Mouse (Mus musculus): ENCODE data around the gene Cdkn3.
"Not testable (repeated sequence)": the region's sequence is repeated elsewhere in the genome, so short reads cannot be mapped to it uniquely, and the experiment has no call there.

Gene Cdkn3

DNA sequence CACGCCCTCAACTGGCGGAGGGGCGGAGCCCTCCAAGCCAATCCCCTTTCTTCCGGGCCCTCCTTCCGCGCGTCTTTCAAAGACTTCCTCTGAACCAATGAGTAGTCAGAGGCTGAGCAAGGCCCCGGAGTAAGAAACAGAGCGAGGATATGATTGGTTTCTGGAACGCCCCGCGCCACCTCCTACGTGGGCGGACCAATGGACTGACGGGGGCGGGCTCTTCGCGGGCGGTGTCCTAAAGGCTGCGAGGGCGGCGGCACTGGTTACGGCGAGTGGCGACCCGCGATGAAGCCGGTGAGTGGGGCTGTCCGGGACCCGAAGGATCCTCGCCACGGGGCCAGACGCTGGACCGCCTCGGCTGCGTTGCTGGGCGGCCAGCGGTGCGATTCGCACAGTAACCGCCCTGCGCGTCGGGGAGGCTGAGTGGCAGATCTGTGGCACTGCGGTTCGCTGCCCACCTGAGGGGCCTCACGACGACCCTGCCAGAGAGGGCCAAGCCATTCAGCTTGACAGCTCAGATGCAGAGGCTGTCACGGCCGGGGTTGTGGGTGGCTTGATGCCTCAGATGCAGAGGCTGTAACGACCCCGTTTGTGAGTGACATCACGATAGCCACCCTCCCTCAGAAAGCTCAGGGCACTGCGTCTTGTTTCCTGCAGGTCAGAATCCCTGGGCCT lies at the start of gene Cdkn3:
Cdkn3 (plus strand) TSS at position 187 of the 675 bp plus-strand sequence.
- ChIA-PET POLR2A (interaction anchor here (0.6 to 2.4 kb wide), 14 partner anchors 8 to 653 kb away, joined by 3 to 13 read pairs (median 3); partner anchors contain the start of genes Cnih1 (in 2 of the 4) and Cgrrf1 (in 1 of the 4)), CTCF (no interaction called here)

DNA sequence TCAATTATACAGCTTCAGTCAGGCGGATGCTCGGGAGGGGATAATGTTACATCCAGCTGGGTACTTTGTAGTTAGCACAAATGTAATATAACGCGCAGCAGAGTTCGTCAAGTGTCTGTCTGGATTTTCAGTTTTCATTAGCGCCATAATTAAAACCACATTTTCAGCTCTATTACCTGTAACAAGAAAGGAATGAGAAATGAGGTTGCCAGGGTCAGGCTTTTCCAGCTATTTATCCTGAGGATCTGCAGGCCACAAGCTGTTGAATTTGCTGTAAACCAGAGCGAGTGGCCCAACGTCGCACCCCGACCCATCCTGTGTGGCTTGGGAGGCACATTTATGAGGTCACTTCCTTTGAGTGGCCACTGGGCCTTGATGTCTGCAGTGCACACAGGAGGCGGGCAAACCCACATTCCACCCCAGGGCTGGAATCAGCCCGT lies 41.8 kb upstream of the Cdkn3 start:
- ChIA-PET POLR2A (no interaction called here), CTCF (no interaction called here)

DNA sequence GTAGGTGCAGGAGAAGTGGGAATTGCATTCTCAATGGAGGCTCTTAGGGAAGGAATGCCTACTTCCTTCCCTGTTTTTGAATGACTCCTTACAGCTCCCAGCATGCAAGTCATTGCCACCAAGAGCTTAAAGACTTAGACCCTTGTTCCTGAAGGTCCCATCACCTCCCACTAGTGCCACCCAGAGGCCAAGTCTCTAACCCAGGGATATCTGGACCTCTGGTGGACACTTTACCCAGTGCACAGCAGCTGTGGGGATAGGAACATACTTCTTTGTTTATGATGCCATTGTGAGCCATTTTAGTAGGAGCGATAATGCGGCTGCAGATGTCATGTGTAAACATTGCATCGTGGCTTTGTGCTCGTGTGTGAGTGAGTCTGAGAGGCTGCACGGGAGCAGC lies 38.3 kb upstream of the Cdkn3 start:
- POLR2A ChIA-PET = interaction anchor here in 1 of 4 experiments (0.6 to 1.1 kb wide), 2 partner anchors 50 to 475 kb away, joined by 3 to 8 read pairs; no protein-coding TSS in a partner anchor
- CTCF ChIA-PET = interaction anchor here (0.6 to 3.6 kb wide), 28 partner anchors 9 to 898 kb away, joined by 3 to 22 read pairs (median 4); no protein-coding TSS in a partner anchor

DNA sequence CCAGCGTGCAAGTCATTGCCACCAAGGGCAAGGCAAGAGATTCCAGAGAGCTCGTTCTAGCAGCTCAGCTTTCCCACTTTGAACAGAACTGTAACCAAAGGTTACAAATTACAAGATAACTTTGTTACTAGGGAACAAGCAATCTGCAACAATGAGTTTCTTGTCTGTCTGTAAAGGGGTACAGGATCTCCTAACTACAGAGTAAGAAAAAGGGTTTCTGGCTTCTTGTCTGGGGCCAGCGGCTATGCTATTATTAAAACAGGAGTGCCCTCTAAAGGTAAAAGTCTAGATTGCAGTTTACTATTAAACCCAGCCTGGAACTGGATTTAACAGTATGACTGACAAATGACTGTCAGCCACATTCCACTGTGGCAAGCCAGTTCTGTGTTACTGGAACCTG lies 36.5 kb upstream of the Cdkn3 start:
- POLR2A ChIA-PET = interaction anchor here in 2 of 4 experiments (0.9 to 1.2 kb wide), 2 partner anchors 19 to 21 kb away, joined by 4 to 5 read pairs; no protein-coding TSS in a partner anchor
- CTCF ChIA-PET = interaction anchor here (0.5 to 3.6 kb wide), 16 partner anchors 20 to 940 kb away, joined by 3 to 22 read pairs (median 4); no protein-coding TSS in a partner anchor

DNA sequence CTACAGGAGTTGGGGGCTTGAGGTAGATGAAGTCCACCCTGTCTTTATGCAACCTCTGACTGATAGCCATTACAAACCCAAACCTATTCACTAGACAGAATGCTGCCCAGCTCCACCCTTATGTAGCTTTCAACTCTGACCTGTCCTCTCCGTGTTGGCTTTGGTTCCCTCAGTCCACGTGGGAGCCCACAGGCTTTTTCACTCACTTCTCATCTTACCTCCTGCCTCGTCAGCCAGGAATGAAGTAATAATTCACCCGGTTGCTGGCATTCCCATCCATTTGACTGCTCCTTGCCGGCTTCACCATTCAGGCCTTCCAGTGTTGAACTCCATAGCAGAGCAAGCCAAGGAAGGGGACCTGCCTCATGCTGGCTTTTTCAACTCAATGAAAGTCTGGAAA lies 35.4 kb upstream of the Cdkn3 start:
- POLR2A ChIA-PET = no interaction called here
- CTCF ChIA-PET = interaction anchor here (0.6 to 3.6 kb wide), 9 partner anchors 21 to 1068 kb away, joined by 3 to 22 read pairs (median 4); no protein-coding TSS in a partner anchor

DNA sequence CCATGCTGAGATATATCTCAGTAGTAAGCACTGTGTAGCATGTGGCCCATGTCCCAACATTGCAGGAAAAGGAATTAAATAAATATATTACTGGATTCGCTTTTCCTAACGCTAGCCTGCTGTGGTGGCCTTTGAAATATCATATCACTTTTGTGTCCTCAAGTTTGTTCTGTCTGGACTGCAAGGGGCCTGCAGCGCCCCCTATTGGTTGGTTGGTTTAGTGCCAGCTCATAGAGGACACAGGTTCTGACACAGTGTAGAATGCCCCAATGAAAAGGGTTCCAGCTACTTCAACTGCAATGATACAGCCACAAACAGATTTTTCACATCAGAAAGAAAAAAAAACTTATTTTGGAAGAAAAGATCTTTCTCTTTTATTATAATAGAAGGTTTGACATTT lies 34.6 kb upstream of the Cdkn3 start:
- CTCF ChIA-PET = interaction anchor here (0.7 to 1.4 kb wide), 13 partner anchors 9 to 1303 kb away, joined by 3 to 12 read pairs (median 3); no protein-coding TSS in a partner anchor
- POLR2A ChIA-PET = no interaction called here

DNA sequence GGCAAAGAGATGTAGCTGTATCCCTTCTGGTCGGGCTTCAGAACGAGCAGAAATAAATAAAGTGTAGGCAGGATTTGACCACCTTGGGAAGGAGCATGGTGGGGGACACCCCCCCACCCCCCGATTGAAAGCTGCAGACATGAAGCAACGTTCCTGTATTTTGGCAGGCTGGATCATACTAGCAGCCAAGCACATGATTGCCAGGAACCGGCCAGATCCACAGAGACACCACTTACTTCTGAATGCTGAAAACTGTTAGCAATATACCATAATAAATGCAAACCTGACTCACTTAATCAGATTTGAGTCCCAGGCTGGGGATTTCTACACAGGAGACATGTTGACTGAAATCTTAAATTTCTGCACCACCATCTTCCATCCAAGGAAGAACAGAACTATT lies 26.1 kb upstream of the Cdkn3 start:
- CTCF ChIA-PET = interaction anchor here in 3 of 4 experiments (0.6 to 0.7 kb wide), 4 partner anchors 9 to 1794 kb away, joined by 3 to 4 read pairs (median 4); no protein-coding TSS in a partner anchor
- POLR2A ChIA-PET = no interaction called here

DNA sequence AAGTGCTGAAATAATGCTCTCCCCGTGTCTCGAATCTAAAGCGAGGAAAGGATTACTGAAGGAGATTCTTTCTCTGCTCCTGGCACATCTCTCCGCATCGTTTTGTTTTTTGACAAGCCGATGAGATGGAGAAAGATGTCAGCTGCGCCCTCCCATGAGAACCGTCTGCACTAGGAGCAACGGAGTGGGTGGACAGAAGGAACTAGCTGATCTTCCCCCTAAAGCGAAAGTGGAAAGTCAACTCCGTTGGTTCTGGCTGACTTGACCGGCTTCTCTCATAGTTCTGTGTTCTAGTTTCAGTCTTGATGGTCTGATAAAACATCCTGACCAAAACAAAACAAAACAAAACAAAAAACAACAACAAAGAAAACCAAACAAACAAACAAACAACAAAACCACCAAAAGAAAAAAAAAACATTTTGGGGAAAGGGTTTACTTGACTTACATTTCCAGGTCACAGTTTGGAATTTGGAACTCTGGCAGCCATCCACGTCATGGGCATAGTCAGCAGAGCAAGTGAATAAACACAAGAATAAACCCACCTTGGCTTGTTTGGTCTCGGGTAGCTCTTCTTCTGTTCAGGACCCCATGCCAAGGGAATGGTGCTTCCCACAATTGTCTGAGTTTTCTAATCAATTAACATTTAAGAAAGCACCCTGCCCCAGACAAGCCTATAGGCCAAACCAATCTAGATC lies 25.4 kb upstream of the Cdkn3 start:
- CTCF ChIA-PET = interaction anchor here in 3 of 4 experiments (0.6 to 1.0 kb wide), 4 partner anchors 8 to 718 kb away, joined by 3 to 4 read pairs (median 4); no protein-coding TSS in a partner anchor
- POLR2A ChIA-PET = no interaction called here

DNA sequence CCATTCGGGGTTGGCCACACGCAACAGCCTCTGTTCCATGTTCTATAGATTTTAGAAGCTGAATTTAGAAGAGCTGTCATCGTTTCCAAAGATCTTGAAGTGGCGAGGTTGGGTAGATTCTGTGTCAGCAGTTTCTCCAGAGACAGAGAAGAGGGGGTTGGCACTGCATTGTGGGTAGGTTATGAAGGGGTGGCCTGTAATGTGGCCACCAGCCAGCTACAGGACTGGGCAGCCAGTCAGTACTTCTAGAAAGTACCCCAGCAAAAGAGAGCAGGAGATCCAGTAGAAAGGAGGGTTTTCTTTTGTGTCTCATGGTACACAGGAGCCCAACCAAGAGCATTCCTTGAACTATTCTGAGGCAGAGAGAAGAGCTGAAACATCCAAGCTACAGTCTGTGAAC lies 24.0 kb upstream of the Cdkn3 start:
- ChIA-PET POLR2A (interaction anchor here in 1 of 4 experiments (1.0 kb wide), 1 partner anchor 17 kb away, joined by 3 read pairs; no protein-coding TSS in a partner anchor), CTCF (no interaction called here)

DNA sequence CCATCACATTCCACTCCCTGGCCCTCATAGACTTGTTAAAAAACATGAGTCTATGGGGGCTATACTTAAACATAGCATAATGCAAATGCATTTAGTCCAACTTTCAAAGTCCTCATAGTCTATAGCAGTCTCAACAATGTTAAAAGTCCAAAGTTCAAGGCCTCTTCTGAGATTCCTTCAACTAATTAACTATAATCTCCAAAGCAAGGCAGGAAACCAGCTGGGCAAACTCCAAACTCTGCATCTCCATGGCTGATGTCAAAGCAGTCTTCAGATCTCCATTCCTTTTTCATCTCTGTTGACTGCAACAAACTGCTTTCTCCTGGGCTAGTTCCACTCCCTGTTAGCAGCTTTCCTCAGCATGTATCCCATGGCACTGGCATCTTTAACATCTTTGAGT lies 23.0 kb upstream of the Cdkn3 start:
- POLR2A ChIA-PET, CTCF ChIA-PET: not testable (repeated sequence)

DNA sequence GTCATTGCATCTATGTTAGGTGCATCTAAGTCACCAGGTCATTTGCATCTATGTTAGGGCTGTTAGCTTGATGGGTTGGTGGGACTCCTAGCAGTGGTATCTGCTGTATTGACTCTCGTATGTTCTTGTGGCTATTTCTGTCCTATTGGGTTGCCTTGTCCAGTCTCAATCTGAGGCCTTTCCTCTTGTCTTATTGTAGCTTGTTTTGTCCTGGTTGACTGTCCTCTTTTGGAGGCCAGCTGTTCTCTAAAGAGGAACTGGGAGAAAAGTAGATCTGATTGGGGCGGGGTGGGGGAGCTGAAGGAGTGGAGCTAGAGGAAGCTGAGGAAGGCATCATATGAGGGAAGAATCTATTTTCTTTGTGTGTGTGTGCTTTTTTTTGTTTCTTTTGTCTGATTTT lies 17.7 kb upstream of the Cdkn3 start:
- CTCF ChIA-PET = no interaction called here
- POLR2A ChIA-PET = interaction anchor here in 1 of 4 experiments (1.0 kb wide), 1 partner anchor 15 kb away, joined by 3 read pairs; no protein-coding TSS in a partner anchor

DNA sequence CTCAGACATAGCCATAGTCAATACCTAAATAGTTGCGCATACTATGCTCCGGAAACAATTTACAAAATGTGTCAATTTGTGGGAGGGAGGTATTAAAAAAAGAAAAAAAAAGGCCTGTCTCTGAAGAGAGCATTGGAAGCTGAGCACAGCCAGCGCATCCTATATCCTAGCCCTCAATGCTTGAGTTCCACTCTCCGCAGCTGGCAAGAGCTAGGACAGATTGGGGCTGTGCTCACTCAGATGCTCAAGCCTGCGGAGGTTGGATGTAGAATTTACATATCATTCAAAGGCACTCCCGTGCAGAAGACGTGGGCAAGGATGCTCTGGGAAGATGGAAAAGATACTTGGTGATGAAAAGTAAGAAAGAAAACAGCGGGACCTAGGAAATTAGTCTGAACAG lies 14.9 kb upstream of the Cdkn3 start:
- POLR2A ChIA-PET = no interaction called here

DNA sequence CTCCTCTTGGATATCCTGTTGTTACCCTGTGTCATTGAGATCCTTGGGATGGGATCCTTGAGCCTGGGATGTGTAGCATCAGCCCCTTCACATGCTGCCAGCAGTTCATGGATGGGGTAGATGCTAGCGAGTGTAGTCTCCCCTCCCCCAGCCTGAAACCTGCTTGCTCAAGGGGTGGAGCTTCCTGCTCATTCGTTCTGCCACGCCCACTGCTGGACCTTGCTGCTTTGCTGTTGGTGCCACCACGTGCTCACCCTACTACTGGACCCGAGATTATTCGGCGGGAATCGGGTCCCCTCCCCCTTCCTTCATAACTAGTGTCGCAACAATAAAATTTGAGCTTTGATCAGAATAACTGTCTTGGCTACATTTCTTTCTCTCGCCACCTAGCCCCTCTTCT lies 6.0 kb upstream of the Cdkn3 start:
- POLR2A ChIA-PET, CTCF ChIA-PET: not testable (repeated sequence)

More for the DNA sequence above, 14.9 kb upstream of the Cdkn3 start:
- CTCF ChIA-PET = no interaction called here

DNA sequence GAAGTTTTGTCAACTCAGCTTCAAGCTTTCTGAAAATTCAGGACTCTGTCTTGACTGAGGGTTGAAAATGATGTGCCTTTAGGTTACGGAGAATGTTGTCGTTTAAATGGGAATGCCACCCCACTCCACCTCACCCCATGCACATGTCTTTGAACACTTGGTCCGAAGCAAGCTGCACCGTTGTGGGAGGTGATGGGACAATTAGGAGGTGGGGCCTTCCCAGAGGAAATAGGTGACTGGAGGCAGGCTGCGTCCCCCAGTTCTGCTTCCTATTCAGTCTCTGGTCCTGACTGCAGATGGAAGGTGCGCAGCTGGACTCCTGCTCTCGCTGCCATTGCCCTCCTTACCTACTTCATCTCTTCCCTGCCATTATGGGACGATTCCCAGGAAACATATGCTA lies 4.5 kb upstream of the Cdkn3 start:
- CTCF ChIA-PET = no interaction called here
- POLR2A ChIA-PET = interaction anchor here in 1 of 4 experiments (1.1 kb wide), 1 partner anchor 59 kb away, joined by 3 read pairs; no protein-coding TSS in a partner anchor

DNA sequence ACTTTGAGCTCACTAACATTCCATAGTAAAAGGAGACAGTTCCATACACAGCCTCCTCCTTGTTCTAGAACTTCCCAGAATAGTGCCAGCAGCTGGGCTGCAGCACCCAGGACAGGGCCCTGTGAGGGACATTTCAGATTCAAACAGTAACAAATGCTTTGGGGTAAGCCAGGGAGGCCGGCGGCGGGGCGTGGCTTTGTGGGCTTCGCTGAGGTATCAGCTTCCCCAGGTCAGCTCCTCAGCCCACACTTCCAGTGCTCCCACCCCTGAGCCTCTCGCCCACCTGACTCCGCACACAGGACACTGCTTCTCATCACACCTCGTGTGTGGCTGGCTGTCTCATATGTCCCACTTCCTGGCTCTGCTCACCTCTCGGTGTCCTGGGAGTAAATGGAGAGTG lies 2.6 kb upstream of the Cdkn3 start:
- ChIA-PET POLR2A (interaction anchor here in 3 of 4 experiments (0.9 to 2.4 kb wide), 9 partner anchors 8 to 432 kb away, joined by 3 to 6 read pairs (median 3); partner anchors contain the start of gene Cnih1 (in 2 of the 3)), CTCF (interaction anchor here in 1 of 4 experiments (0.6 kb wide), 1 partner anchor 246 kb away, joined by 3 read pairs; no protein-coding TSS in a partner anchor)

DNA sequence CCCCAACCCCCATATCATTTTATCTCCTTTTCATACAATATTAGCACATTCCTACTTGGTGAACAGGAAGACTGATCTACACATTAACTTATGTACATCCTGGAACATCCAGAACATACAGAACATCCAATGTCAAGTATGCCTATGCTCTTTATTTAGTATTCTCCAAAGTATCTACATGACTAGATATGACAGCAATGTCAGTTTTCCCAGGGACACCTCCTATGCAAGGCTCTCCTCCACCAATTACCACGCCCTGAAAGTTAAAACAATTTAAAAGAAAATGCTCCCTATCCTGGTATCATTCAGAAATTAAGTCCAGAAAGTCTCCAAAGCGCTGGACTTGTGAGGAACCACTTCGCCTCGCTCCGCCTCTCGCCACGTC lies 379 bp upstream of the Cdkn3 start:
- CTCF ChIA-PET = no interaction called here

DNA sequence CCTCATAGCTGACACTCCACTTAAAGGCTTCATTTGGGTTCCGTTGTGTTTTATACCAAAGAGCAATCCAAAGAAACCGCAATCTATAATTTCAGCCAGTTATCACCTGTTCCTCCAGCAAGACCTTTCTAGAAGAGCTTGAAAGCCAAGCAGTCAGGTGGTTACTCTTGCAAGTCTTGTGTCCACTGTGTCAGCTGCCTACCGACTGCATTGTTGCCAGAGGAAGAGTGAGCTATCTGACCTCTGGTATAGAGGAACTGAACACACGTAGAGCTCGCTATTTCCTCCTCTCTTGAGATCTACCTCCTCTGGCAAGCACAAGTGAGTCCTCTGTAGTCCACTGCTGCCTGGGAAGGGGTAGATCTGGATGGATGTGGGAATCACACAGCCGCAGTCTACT lies 845 bp downstream of the Cdkn3 start:
- CTCF ChIA-PET = no interaction called here
- POLR2A ChIA-PET = interaction anchor here (0.8 to 2.4 kb wide), 14 partner anchors 8 to 653 kb away, joined by 3 to 13 read pairs (median 3); partner anchors contain the start of genes Cnih1 (in 2 of the 4) and Cgrrf1 (in 1 of the 4)

More for the DNA sequence above, 379 bp upstream of the Cdkn3 start:
- POLR2A ChIA-PET = no interaction called here

DNA sequence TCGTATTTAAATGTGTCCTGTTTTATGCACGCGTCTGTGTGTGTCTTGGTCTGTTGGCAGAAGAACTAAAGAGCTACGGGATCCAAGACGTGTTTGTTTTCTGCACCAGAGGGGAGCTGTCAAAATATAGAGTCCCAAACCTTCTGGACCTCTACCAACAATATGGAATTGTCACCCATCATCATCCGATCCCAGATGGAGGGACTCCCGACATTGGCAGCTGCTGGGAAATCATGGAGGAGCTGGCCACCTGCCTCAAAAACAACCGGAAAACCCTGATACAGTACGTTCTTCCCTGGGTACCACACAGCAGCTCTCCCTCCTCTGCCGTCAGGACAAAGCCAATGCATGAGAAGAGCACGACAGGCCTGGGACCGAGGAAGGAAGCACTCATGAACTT lies 6.8 kb downstream of the Cdkn3 start:
- ChIA-PET CTCF (interaction anchor here in 1 of 4 experiments (1.2 kb wide), 1 partner anchor 21 kb away, joined by 3 read pairs; the partner anchor contains the start of gene Cnih1), POLR2A (interaction anchor here in 2 of 4 experiments (1.2 to 1.5 kb wide), 2 partner anchors 10 to 21 kb away, joined by 3 to 5 read pairs; partner anchors contain the start of gene Cnih1 (in 1 of the 2))

DNA sequence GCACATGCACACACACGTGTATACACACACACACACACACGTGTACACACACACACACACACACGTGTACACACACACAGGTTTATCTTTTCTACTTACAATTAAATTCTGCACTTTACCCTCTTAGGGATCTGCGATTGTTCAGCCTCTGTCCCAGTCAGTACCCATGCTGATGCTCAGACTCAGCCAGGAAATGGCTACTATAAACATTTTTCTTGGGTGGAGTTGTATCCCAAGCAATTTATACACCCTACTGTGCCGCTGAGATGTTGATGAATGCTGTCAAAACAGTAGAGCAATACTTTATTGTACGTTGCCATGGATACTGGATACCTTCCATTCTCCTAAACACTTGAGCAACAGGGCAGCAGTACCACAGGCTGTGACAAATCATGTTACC lies 9.7 kb downstream of the Cdkn3 start:
- ChIA-PET CTCF (interaction anchor here in 1 of 4 experiments (0.7 kb wide), 1 partner anchor 14 kb away, joined by 5 read pairs; no protein-coding TSS in a partner anchor), POLR2A (interaction anchor here in 2 of 4 experiments (0.5 to 10.4 kb wide), 4 partner anchors 9 to 395 kb away, joined by 3 to 99 read pairs (median 6); partner anchors contain the start of genes Cdkn3 (in 1 of the 2) and Cnih1 (in 1 of the 2))

Data from embryonic stem cell, embryonic (primary cell).